Mouse (Mus musculus): Measurements from ENCODE around the gene Chl1. TPM values are rescaled to one million over a fixed set of nuclear protein-coding genes. Genes with fewer than 3 reads are reported as not detected.

The Chl1 gene
- polyA plus RNA-seq, 1 experiment: 34.7 TPM

DNA sequence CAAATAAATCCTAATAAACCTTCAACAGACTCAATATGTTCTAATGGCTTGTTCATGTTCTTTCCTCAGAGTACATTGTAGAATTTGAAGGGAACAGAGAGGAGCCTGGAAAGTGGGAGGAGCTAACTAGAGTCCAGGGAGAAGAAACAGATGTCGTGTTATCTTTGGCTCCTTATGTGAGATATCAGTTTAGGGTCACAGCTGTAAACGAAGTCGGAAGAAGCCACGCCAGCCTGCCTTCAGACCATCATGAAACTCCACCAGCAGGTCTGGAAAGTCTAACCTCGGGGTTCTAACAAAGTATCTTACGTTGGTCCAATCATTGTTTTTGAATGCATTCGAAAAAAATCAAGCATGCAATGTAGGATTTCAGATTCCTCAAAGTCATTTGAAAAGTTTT is 189.9 kb downstream of the Chl1 start:
- no peak for TF ChIP-seq POLR2A (IDR thresholded peaks at IDR 0.05; ENCODE audit: extremely low read depth, insufficient read depth, low read length)

DNA sequence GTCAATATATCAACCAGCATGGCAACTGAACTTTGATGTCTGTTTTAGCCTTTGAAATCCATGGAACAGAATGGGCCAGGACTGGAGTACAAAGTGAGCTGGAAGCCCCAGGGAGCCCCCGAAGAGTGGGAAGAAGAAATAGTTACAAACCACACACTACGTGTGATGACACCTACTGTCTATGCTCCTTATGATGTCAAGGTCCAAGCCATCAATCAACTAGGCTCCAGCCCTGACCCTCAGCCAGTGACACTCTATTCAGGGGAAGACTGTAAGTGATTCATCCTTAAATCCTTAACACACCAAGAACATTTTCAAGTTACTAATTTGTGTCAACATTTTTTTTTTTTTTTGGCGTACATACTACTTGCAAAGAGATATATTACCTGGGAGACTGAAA is 196.0 kb downstream of the Chl1 start:
- TF ChIP-seq POLR2A (IDR thresholded peaks at IDR 0.05; ENCODE audit: extremely low read depth, insufficient read depth, low read length) (no peak), CTCF (IDR thresholded peaks at IDR 0.05; ENCODE audit: extremely low read depth, insufficient read depth, low read length) (no peak)
- H3K27ac ChIP-seq (ENCODE audit: insufficient read depth, low read length): no peak overlapping the region
- H3K4me3 ChIP-seq (ENCODE audit: insufficient read depth, low read length): no peak overlapping the region
- no peaks in the 10 kb centered on the region for H3K4me1 ChIP-seq (ENCODE audit: control insufficient read depth, insufficient read depth, low read length)

More for the DNA sequence above, 189.9 kb downstream of the Chl1 start:
- H3K4me3 ChIP-seq (ENCODE audit: insufficient read depth, low read length): no peak overlapping the region
- H3K27ac ChIP-seq (ENCODE audit: insufficient read depth, low read length): no peak overlapping the region
- no peaks in the 10 kb centered on the region for H3K4me1 ChIP-seq (ENCODE audit: control insufficient read depth, insufficient read depth, low read length)

DNA sequence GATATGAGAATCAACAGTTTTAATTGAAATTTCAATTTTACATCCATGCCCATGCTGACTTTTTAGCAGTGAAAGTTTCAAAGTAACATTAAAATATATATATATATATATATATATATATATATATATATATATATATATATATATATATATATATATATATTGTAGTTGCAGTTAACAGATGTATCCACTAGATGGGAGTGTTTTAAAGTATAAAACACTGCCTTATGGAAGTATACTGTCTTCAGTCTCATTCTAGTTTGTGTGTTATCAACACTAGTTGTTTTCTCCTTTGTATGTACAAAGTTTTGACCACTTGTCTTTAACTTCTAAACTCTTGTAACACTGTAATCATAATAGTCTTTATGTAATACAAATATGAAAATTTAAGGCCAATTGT is 228.9 kb downstream of the Chl1 start:
- TF ChIP-seq CTCF (IDR thresholded peaks at IDR 0.05; ENCODE audit: extremely low read depth, insufficient read depth, low read length): no peak
- TF ChIP-seq POLR2A (IDR thresholded peaks at IDR 0.05; ENCODE audit: extremely low read depth, insufficient read depth, low read length): no peak
- Histone ChIP-seq H3K4me1 (ENCODE audit: control insufficient read depth, insufficient read depth, low read length) (no peaks in the 10 kb centered on the region), H3K27ac (ENCODE audit: insufficient read depth, low read length) (no peak overlapping the region), H3K4me3 (ENCODE audit: insufficient read depth, low read length) (no peak overlapping the region)

DNA sequence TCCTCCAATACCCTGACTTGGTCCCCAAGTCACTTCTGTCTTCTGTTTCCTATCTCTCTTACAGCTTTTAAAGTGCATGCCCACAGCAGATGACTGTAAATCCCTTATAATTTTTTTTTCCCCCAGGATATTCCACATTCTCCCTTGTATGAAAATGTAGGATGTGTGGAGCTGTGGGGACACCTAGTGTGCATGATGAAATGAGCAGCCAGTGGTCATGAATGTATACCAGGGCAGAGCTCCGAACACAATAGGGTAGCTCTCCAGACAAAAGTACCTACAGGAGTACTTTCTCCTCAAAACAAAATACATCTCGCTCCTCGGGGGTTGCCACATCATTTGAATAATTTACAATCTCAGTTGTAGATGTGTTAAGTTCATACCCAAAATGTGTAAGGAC is 232.4 kb downstream of the Chl1 start:
- TF ChIP-seq CTCF (IDR thresholded peaks at IDR 0.05; ENCODE audit: extremely low read depth, insufficient read depth, low read length): peak; percentile 33
- TF ChIP-seq POLR2A (IDR thresholded peaks at IDR 0.05; ENCODE audit: extremely low read depth, insufficient read depth, low read length): no peak
- Histone ChIP-seq H3K4me1 (ENCODE audit: control insufficient read depth, insufficient read depth, low read length) (no peaks in the 10 kb centered on the region), H3K27ac (ENCODE audit: insufficient read depth, low read length) (no peak overlapping the region), H3K4me3 (ENCODE audit: insufficient read depth, low read length) (no peak overlapping the region)

DNA sequence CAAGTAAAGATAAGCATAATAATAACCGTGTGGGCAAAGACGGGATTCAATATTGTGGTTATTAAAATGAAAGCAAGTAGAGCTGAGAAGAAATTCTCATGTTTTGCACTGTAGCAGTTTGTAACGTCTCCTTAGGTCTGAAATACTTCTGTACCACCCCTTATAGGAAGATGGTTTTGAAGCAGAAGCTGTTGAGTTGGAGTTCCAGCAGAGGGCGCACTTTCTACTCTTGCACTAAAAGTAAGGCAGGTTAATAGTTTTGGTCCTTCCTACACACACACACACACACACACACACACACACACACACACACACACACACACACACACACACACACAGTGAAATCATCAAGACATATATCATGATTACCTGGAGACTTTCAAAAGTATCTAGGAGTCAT is 235.7 kb downstream of the Chl1 start:
- no peak overlapping the region for H3K4me3 ChIP-seq (ENCODE audit: insufficient read depth, low read length)
- no peaks in the 10 kb centered on the region for H3K4me1 ChIP-seq (ENCODE audit: control insufficient read depth, insufficient read depth, low read length)
- no peak overlapping the region for H3K27ac ChIP-seq (ENCODE audit: insufficient read depth, low read length)
- TF ChIP-seq CTCF (IDR thresholded peaks at IDR 0.05; ENCODE audit: extremely low read depth, insufficient read depth, low read length): peak; percentile 33; the same call in 1 of the 2 replicates
- TF ChIP-seq POLR2A (IDR thresholded peaks at IDR 0.05; ENCODE audit: extremely low read depth, insufficient read depth, low read length): no peak

DNA sequence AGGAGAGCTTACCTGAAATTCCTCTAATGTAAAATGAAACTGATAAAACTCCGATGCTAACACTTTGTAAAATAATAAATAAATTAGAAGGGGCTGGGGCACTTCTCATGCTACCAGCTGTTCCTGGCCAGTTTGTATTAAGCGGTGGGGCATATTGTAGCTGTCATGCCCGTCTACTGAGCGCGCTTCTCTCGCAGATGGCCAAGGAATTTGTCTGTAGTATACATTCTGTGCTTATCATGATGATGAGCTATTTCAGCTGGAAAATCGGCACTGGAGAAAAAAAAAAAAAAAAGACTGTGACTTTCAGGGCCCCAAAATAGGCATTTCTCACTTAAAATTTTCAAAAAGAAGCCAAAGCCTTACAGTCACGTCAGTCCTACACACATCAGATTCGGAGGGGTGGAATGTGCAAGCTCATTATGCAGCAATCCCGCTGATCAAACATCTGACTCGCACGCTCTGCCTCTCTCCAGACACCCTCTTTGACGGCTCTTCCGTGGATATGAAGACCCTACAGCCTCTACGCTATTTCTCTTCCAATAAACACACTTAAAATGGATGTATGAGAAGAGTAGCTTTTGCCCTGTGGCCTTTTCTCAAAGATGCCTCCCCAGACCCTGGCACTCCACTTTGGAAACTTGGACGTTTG is 238.9 kb downstream of the Chl1 start:
- Histone ChIP-seq H3K4me3 (ENCODE audit: insufficient read depth, low read length) (no peak overlapping the region), H3K4me1 (ENCODE audit: control insufficient read depth, insufficient read depth, low read length) (no peaks in the 10 kb centered on the region), H3K27ac (ENCODE audit: insufficient read depth, low read length) (no peak overlapping the region)
- TF ChIP-seq CTCF (IDR thresholded peaks at IDR 0.05; ENCODE audit: extremely low read depth, insufficient read depth, low read length): no peak
- no peak for TF ChIP-seq POLR2A (IDR thresholded peaks at IDR 0.05; ENCODE audit: extremely low read depth, insufficient read depth, low read length)

DNA sequence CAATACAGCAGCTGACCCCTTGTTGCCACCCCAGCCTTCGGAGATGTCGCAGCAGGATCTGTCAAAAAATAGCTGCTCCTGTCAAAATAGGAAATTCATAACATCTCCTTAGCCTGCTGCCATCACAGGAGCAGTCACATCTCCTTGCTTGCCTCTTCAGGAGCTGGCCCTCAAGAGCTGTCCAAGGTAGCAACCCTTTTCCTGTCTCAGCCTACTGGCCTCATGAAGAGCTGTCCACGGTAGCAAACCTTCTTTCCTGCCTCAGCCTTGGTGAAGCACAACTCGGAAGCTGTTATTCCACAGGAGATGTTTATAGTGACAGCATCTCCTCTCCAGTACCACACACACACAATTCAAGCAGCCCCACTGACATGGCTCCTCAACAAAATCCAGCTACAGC is 243.5 kb downstream of the Chl1 start:
- no peaks in the 10 kb centered on the region for H3K4me1 ChIP-seq (ENCODE audit: control insufficient read depth, insufficient read depth, low read length)
- no peak for TF ChIP-seq CTCF (IDR thresholded peaks at IDR 0.05; ENCODE audit: extremely low read depth, insufficient read depth, low read length)
- TF ChIP-seq POLR2A (IDR thresholded peaks at IDR 0.05; ENCODE audit: extremely low read depth, insufficient read depth, low read length): no peak
- no peak overlapping the region for H3K27ac ChIP-seq (ENCODE audit: insufficient read depth, low read length)
- H3K4me3 ChIP-seq (ENCODE audit: insufficient read depth, low read length): no peak overlapping the region

DNA sequence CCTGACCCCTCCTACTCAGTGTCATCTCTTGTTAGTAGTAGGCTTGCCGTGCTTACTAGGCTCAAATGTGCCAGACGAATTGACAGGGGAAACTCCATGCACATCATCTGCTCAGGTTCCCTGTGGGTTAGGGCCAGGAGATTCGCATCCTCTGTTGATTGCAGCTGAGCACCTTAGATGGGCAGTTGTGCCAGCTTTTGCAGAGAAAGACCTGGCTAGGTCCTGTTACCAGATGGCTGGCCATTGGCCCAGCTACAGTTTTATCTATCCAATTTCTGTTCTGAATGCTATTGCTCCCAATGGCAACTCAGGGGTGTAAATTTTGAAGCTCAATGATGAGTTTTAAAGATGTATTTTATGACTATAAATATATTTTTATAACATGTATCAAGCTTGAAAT is 256.4 kb downstream of the Chl1 start:
- H3K27ac ChIP-seq (ENCODE audit: insufficient read depth, low read length): no peak overlapping the region
- no peak overlapping the region for H3K4me3 ChIP-seq (ENCODE audit: insufficient read depth, low read length)
- no peak for TF ChIP-seq CTCF (IDR thresholded peaks at IDR 0.05; ENCODE audit: extremely low read depth, insufficient read depth, low read length)
- TF ChIP-seq POLR2A (IDR thresholded peaks at IDR 0.05; ENCODE audit: extremely low read depth, insufficient read depth, low read length): no peak
- H3K4me1 ChIP-seq (ENCODE audit: control insufficient read depth, insufficient read depth, low read length): no peaks in the 10 kb centered on the region

DNA sequence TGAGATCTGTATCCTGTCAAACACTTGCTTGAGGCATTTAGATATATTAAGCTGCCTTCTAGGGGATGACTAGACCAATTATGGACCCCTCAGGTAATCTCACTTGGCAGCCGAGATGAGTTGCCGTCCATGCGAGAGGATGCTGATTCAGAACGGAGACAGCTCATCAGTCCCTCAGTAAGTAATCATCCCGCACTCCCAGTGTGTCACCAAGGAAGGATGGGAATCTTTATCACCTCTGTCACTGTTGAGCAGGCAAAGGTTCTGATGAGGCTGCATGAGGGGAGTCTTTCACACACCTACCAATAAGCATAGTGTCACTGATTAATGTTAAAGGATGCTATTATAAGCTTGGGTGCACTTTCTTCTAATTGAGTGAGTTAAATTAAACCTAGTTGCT is 270.7 kb downstream of the Chl1 start:
- H3K4me1 ChIP-seq (ENCODE audit: control insufficient read depth, insufficient read depth, low read length): no peaks in the 10 kb centered on the region
- TF ChIP-seq POLR2A (IDR thresholded peaks at IDR 0.05; ENCODE audit: extremely low read depth, insufficient read depth, low read length) (no peak), CTCF (IDR thresholded peaks at IDR 0.05; ENCODE audit: extremely low read depth, insufficient read depth, low read length) (no peak)
- H3K4me3 ChIP-seq (ENCODE audit: insufficient read depth, low read length): no peak overlapping the region
- no peak overlapping the region for H3K27ac ChIP-seq (ENCODE audit: insufficient read depth, low read length)

DNA sequence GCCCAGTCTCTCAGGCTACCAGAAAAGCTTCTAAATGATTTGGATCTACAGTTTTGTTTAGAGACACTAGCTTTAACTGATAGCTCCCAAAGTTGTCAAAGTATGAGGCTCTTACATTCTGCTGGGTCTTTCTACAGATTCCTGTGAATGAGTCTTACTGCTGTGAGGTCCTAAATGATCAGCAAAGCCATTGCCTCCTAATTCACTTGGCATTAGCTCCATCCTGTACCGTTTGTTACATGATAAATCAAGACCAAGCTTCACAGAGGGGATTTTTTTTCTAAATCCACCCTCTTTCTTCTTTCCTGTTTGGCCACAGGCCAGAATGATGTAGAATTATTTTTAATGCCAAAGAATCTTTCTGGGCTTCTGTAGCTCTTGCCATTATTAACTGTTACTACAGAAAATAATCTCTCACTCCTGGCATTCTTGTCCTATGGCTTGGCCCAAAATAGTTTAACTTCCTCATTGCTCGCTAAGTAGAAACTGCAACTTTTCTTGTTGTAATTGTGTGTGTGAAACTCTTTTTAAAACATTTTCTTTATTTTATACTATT is 280.8 kb downstream of the Chl1 start:
- Histone ChIP-seq H3K27ac (ENCODE audit: insufficient read depth, low read length) (no peak overlapping the region), H3K4me1 (ENCODE audit: control insufficient read depth, insufficient read depth, low read length) (no peaks in the 10 kb centered on the region), H3K4me3 (ENCODE audit: insufficient read depth, low read length) (no peak overlapping the region)
- TF ChIP-seq POLR2A (IDR thresholded peaks at IDR 0.05; ENCODE audit: extremely low read depth, insufficient read depth, low read length) (no peak), CTCF (IDR thresholded peaks at IDR 0.05; ENCODE audit: extremely low read depth, insufficient read depth, low read length) (no peak)
